Mouse (Mus musculus) adrenal gland, adult 2 months (tissue): ENCODE results near the gene Tapbp. TPM values are rescaled to one million over a fixed set of nuclear protein-coding genes. Genes with fewer than 3 reads are reported as not detected.
"Not testable (repeated sequence)": the region's sequence is repeated elsewhere in the genome, so short reads cannot be mapped to it uniquely, and the experiment has no call there.

Source experiments
- DNase-seq: peaks from one replicate; pipeline ENCODE4 v3.0.0; 2021
- long read RNA-seq: library from polyadenylated mRNA; stranded (forward); transcript quantifications from one replicate; pipeline ENCODE4 v2.0.0, GENCODE M21; 2021
- polyA plus RNA-seq: library from polyadenylated mRNA; depleted of rRNA; stranded (reverse); fragments of >200 nt; gene quantifications from 2 replicates; pipeline ENCODE4 v1.2.3, GENCODE M21; 2012; rRNA removed
- total RNA-seq, 2 experiments: library from RNA; stranded (reverse); gene quantifications; 2 replicates each; pipeline ENCODE4 v1.2.3; 2021

Gene Tapbp
- total RNA-seq (100 to 1,000 TPM; 151 to 171 TPM), polyA plus RNA-seq (244 and 245 TPM in 2 replicates)
- long read RNA-seq, transcript Tapbp-206 (8 exons, 2,589 nt): minor isoform, 57 of 168 reads
- long read RNA-seq, transcript Tapbp-201 (8 exons, 2,898 nt): major isoform, 64 of 168 reads
- long read RNA-seq, partial matches to known transcripts: 38 of 168 reads
- long read RNA-seq, other reads (novel, unspliced or antisense): 8 of 168 reads

GRCm38 (mm10) chr17:33915671-33916250, at the start of gene Tapbp, which contains the start of gene Zbtb22:
Tapbp (plus strand) TSS chr17:33915899.
Zbtb22 (plus strand) TSS chr17:33915904.
- DNase-seq: peak; percentile 97

GRCm38 (mm10) chr17:33873537-33873936, 42.2 kb upstream of the Tapbp start, which contains the start of gene Gm7029:
Gm7029 (plus strand) TSS chr17:33873837.
- not testable (repeated sequence) for DNase-seq

DNA sequence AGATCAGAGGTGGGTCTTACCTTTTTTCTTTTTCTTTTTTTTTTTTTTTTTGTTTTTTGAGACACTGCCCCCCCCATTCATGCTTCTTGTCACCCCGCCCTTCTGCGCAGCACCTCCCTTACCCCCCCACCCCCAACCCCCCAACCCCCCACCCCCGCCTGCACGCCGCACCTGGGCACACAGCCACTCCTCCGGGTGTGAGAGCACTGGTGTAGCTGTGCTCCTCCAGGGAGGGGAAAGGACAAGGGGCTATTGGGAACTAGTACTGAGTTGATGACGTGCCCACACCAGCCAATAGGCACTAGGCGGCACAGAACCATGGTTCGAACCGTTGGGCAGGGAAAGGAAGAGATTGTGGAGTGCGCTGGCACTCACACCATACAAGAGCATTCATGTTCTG, 41.3 kb upstream of the Tapbp start:
- DNase-seq: no peak

GRCm38 (mm10) chr17:33875797-33876196, 39.9 kb upstream of the Tapbp start:
- DNase-seq: peak; percentile 26

- DNase-seq: not testable (repeated sequence)
Measured at GRCm38 (mm10) chr17:33884320-33884719, 31.4 kb upstream of the Tapbp start.

DNA sequence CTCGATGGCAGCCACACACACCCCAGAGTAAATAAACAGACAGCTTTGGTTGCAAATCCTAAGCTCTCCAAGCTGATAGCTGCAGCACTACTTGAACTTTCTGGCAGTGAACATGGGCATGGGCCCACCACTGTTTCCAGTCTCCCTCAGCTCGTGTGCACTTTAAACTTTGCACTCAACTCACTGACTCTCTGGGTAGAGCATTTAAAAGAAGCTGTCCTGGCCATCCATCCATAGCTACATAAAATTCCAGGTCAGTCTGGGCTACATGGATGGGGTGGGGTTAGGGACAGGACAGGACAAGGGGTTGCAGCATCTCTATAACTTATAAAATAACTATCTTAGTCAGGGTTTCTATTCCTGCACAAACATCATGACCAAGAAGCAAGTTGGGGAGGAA, 27.9 kb upstream of the Tapbp start:
- DNase-seq: not testable (repeated sequence)

GRCm38 (mm10) chr17:33888230-33888629, 27.5 kb upstream of the Tapbp start:
- not testable (repeated sequence) for DNase-seq

GRCm38 (mm10) chr17:33889941-33890532, 25.7 kb upstream of the Tapbp start:
- DNase-seq: not testable (repeated sequence)

DNA sequence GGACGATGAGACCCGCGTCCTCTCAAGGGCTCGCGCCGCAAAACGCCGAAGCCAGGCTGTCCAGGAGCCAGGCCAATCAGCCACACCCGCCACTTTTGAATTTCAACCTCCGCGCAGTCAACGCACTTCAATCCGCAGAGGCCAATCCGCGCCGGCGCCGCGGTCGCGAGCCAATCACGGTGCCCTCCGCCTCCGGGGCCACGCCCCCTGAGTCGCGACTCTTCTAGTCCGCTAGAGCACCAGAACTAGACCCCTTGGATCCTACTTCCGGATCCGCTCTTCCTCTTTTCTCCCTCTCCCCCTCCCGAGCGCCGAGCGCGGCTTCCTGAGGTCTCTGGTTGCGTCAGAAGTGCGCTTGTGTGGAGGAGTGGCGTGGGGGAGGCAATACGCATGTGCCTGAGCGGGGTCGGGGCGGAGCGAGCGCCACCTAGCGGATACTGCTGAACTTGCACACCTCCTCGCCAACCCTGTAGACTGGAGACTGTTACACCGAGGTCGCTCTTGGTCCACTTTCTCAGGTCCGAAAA, 25.1 kb upstream of the Tapbp start, which contains the start of gene Kifc1:
Gene Kifc1, minus strand, starts transcription at position 129 of the 527 bp plus-strand sequence.
- DNase-seq: peak; percentile 99

- no peak for DNase-seq
Measured at GRCm38 (mm10) chr17:33891357-33891756, 24.3 kb upstream of the Tapbp start.

- not testable (repeated sequence) for DNase-seq
Measured at GRCm38 (mm10) chr17:33891892-33892291, 23.8 kb upstream of the Tapbp start.

- no peak for DNase-seq
Measured at GRCm38 (mm10) chr17:33892429-33892828, 23.3 kb upstream of the Tapbp start.

GRCm38 (mm10) chr17:33893011-33893410, 22.7 kb upstream of the Tapbp start:
- DNase-seq: not testable (repeated sequence)

- DNase-seq: no peak
Measured at GRCm38 (mm10) chr17:33897114-33897794, 18.4 kb upstream of the Tapbp start.

DNA sequence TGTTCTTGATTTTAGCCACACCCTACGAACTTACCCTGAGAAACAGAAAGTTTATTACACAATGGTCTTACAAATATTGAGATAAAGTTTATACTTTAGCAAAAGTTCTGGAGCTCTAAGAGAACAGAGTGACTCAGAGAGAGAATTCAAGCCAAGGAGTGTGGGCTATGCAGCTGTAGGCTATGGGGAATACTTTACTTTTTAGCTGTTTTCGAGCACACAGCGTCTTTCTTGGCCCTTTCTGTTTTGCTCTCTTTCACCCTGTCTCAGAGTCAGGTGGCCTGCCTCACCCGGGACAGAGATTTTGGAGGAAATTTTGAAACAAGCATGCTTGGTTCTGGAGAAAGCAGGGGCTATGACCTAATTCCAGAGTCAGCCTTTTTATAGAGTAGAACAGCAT, 17.5 kb upstream of the Tapbp start:
- DNase-seq: not testable (repeated sequence)

- DNase-seq: no peak
Measured at GRCm38 (mm10) chr17:33899642-33900041, 16.1 kb upstream of the Tapbp start.

GRCm38 (mm10) chr17:33900281-33900988, 15.3 kb upstream of the Tapbp start:
- DNase-seq: no peak

DNA sequence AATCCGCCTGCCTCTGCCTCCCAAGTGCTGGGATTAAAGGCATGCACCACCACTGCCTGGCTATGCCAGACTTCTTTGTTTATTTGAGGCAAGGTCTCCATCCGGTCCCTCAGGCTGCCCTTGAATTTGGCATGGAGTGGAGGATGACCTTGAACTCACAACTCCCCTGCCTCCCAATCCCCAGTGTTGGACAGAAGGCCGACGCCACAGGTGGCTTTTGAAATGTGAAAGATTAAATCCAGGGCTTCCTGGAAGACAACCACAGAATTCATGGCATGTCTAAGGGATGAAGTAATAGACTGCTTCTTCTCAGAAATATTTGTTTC, 14.7 kb upstream of the Tapbp start:
- no peak for DNase-seq

DNA sequence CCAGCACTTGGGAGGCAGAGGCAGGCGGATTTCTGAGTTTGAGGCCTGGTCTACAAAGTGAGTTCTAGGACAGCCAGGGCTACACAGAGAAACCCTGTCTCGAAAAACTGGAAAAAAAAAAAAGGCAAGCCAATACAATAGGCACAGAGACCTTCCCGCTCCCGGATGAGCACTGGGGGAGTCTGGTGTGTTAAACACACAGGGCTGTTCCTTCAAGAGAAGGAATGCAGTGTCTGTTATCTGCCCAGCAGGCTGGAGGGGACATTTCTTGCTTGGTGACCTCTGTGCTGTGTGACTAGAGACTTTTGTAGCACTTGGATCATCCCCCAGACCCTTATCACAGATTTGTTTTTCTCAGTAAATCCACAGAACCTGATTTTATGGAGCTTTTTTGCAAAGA, 14.0 kb upstream of the Tapbp start:
- DNase-seq: no peak

DNA sequence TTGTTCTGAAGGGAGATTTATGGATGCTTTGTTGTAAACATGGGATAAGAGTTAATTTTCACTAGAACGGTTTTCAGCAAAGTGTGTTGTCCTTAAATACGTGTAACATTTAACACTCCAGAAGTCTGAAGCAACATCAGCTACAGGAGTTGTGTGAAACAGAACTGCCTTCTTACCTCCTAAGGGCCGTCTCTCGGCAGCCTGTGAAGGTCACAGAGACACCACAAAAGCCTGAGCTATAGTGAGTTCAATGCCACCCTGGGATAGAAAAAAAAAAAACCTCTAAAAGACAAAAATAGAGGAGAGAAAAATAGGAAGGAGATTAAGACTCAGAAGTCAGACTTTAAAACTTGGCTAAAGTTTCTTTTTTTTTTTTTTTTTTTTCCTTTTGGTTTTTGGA, 13.6 kb upstream of the Tapbp start:
- DNase-seq: no peak

- DNase-seq: no peak
Measured at GRCm38 (mm10) chr17:33902491-33902890, 13.2 kb upstream of the Tapbp start.
